Mouse (Mus musculus) adrenal gland, adult 8-10 months (tissue): Measurements from ENCODE around the gene Lrrc73. TPM values are rescaled to one million over a fixed set of nuclear protein-coding genes. Genes with fewer than 3 reads are reported as not detected.

Experiments
- DNase-seq: peaks from one replicate; pipeline ENCODE4 v3.0.0; 2022
- microRNA-seq, 2 experiments: library from miRNA; unstranded; fragments of <30 nt; microRNA quantifications; one replicate each; pipeline ENCODE4 v1.2.0; 2022
- total RNA-seq, 4 experiments: library from RNA; stranded (reverse); gene quantifications; 2 replicates each; pipeline ENCODE4 v1.2.4; 2022

Lrrc73 gene
- total RNA-seq, 4 experiments from 2014 or later: 4.1 to 7.5 (median 6.0) TPM

DNA sequence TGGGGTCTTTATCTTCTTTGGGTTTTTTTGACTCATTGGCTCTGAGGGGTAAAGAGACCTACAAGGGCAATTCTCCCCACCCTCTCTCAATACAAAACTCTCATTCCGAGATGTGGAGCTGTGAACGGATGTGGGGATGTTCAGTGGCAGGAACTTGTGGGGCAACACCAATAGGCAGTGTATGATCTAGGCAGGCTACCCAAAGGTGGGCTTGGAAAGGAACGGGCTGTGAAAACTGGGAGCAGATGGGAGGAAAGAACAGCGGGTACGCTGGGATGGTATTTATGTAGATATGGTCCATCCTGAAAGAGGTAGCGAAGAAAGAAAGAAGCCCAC lies 43.7 kb downstream of the Lrrc73 start:
- DNase-seq: no peak

DNA sequence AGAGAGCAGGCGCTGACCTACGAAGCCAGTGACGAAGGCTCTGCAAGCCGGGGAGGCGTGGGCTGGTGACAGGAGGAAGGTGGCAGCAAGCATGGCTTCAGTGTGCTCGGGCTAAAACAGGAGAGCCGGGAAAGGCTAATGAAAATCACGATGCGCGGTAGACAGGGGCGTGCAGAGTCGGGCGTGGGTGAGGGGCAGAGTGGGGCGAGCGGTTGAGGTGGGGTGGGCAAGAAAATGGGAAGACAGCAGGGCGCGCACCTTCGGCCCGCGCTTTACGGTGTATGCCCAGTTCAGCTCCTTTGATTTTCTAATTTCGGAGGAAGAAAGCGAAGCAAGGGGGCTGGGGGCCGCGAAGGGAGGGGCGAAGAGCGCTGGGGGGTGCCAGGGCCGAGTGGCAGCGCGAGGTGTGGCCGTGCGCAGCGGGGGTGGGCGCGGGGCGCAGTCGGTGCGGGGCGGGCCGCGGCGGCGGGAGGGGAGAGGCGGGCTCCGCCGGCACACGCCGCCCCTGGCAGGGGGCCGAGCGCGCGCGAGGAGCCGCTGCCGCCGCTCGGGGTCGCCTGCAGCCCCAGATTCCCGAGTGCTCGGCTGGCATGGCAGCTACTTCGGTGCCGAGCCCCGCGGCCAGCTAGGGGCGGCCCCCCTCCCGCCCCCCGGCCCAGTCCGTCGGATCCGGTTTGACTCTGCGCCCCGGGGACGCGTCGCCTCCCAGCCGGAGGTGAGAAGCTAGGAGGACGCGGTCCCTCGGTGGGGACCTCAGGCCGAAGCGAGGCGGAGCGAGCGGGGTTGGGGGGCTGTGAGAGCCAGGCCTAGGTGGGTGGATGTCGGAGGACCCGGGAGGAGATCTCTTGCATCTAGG lies 44.3 kb downstream of the Lrrc73 start, which contains the start of gene Dlk2:
Gene Dlk2 (plus strand): TSS at position 58 of the 856 bp plus-strand sequence.
- DNase-seq: no peak

DNA sequence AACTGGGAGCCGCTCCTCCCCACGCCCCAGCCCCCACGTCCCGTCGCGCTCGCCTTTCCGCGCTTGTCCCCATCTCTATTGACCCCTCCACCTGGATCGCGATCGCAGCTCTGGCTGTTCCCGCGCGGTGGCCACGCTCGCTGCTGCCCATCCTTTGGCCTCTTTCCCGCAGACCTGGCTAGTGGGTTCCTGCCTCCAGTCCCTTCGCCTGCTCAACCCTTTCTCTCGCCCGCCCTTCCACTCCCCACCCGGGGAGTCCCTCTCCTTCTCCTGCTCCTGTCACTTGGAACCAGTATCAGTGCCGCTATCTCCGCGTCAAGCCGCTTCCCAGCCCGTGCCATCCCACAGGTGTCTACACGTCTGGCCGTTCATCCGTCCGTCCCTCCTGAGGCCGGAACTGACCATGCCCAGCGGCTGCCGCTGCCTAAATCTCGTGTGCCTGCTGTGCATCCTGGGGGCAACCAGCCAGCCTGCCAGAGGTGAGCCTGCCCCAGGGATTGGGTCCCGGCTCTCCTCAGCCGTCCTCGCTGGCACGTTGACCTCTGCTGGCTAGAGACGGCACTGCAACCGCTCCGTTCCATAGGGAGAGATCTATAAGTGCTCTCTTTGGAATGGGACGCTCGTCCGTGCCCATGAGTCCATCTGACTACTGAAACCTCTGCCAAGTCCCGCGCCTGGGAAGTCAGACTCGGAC lies 45.0 kb downstream of the Lrrc73 start:
- peak; percentile 63 for DNase-seq

DNA sequence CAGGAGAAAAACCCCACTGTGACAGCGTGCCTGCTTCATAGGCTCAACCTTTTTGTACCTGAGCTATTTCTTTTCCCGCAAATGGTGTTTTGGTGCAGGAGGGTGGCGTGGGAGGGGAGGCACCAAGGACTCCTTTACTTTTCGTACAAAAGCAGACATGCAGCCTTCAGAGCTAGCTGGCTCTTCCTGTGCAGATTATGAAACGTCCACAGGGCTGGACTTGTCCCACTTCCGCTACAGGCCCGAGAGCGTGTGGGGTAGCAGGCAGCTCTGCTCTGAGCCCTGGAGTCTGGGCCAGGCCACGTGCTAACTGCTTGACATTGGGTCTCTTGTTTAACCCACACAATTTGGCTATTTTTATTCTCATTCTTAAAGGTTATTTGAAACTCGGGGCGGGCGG lies 48.6 kb downstream of the Lrrc73 start:
- DNase-seq: no peak

GRCm38 (mm10) chr17:46304184-46304583 lies 50.9 kb downstream of the Lrrc73 start:
- DNase-seq: no peak

Small RNAs within 50 kb of the gene (microRNA-seq; reads per million reads assigned to microRNA genes)
- gene Mir693: 0 to 0.17 reads per million in 2 experiments

Other genes starting within 250 kb of the Lrrc73 start
- gene Vegfa, start 221.2 kb upstream of the Lrrc73 start, total RNA-seq: 100 to 1,000 TPM; 270 to 756 (median 501) TPM
- gene Mrps18a, start 142.5 kb upstream of the Lrrc73 start, total RNA-seq: 100 to 1,000 TPM in 2 of 4 experiments, 10 to 100 TPM in 2; 94.5 to 106 (median 101) TPM
- 10 to 100 TPM in 3 of 4 experiments, 1 to 10 TPM in 1; 6.0 to 21.4 (median 15.3) TPM for gene Rsph9, start 109.3 kb upstream of the Lrrc73 start, total RNA-seq
- gene Mad2l1bp, start 100.0 kb upstream of the Lrrc73 start, total RNA-seq: 10 to 100 TPM; 16.5 to 22.1 (median 18.8) TPM
- gene Gtpbp2, start 92.5 kb upstream of the Lrrc73 start, total RNA-seq: 100 to 1,000 TPM in 1 of 4 experiments, 10 to 100 TPM in 3; 69.9 to 108 (median 89.8) TPM
- 10 to 100 TPM; 37.5 to 44.0 (median 40.7) TPM for gene Polh, start 50.9 kb upstream of the Lrrc73 start, total RNA-seq
- 10 to 100 TPM; 70.8 to 95.4 (median 74.0) TPM for gene Xpo5, start 50.7 kb upstream of the Lrrc73 start, total RNA-seq
- gene Polr1c, start 5.5 kb upstream of the Lrrc73 start, total RNA-seq: 100 to 1,000 TPM in 2 of 4 experiments, 10 to 100 TPM in 2; 83.8 to 116 (median 104) TPM
- 100 to 1,000 TPM; 157 to 205 (median 185) TPM for gene Yipf3, start 5.5 kb upstream of the Lrrc73 start, total RNA-seq
- gene Tjap1, start 29.5 kb downstream of the Lrrc73 start, total RNA-seq: 10 to 100 TPM; 49.3 to 72.6 (median 54.6) TPM
- under 1 TPM in 3 of 4 experiments, not detected in 1; 0.25 to 0.56 (median 0.38) TPM for gene Dlk2, start 43.9 kb downstream of the Lrrc73 start, total RNA-seq
- 10 to 100 TPM in 2 of 4 experiments, 1 to 10 TPM in 2; 6.9 to 17.3 (median 11.9) TPM for gene Abcc10, start 74.8 kb downstream of the Lrrc73 start, total RNA-seq
- 10 to 100 TPM; 21.0 to 35.6 (median 27.4) TPM for gene Zfp318, start 130.2 kb downstream of the Lrrc73 start, total RNA-seq
- 1 to 10 TPM in 3 of 4 experiments, under 1 TPM in 1; 0.58 to 3.1 (median 2.2) TPM for gene Crip3, start 175.4 kb downstream of the Lrrc73 start, total RNA-seq
- gene Slc22a7, start 184.9 kb downstream of the Lrrc73 start, total RNA-seq: not detected
- gene Ttbk1, start 234.1 kb downstream of the Lrrc73 start, total RNA-seq: 1 to 10 TPM in 3 of 4 experiments, under 1 TPM in 1; 0.98 to 1.4 (median 1.2) TPM
- gene Dnph1, start 243.2 kb downstream of the Lrrc73 start, total RNA-seq: 1 to 10 TPM; 4.5 to 6.9 (median 6.4) TPM